Mouse (Mus musculus): ENCODE data around the gene Gstp2.

- TF ChIP-seq CTCF (IDR thresholded peaks at IDR 0.05; ENCODE audit: insufficient read depth, low read length) (no peak), POLR2A (IDR thresholded peaks at IDR 0.05; ENCODE audit: borderline replicate concordance, extremely low read depth, low read depth, low read length) (no peak)
Measured at GRCm38 (mm10) chr19:4071406-4071805, 25.6 kb upstream of the Gstp2 start.
